Mouse (Mus musculus) bone marrow macrophage, adult 2 months (primary cell): ENCODE results near the gene Lrrc46.

Source experiments
- CTCF ChIP-seq: IDR thresholded peaks from 2 replicates; pipeline ENCODE4 v1.5.1; 2012; ENCODE audit warnings: low read depth, mild to moderate bottlenecking, low read length, moderate library complexity
- POLR2A ChIP-seq: IDR thresholded peaks from 2 replicates; pipeline ENCODE4 v1.6.1; 2012; ENCODE audit warnings: mild to moderate bottlenecking, low read depth, low read length, borderline replicate concordance

- TF ChIP-seq POLR2A: no peak
- TF ChIP-seq CTCF: no peak
Observed at GRCm38 (mm10) chr11:97030426-97030825, 10.8 kb downstream of the Lrrc46 start.
